Mouse (Mus musculus): ENCODE results near the gene Gm20498. TPM values are rescaled to one million over a fixed set of nuclear protein-coding genes. Genes with fewer than 3 reads are reported as not detected.
A peak's percentile ranks its signal among the peaks of the same experiment; 100 is the strongest.

The Gm20498 gene
- polyA plus RNA-seq, 2 experiments = 19.3 to 30.2 TPM

GRCm38 (mm10) chr12:81332875-81333421 lies 199.8 kb downstream of the Gm20498 start, which contains the start of gene Slc8a3:
TSS of gene Slc8a3 (minus strand) at chr12:81333180.
- peak within 1 kb of the TSS; percentile 65 for H3K4me3 ChIP-seq (replicated peaks; ENCODE audit: low read length)
- H3K9ac ChIP-seq (ENCODE audit: low read depth, low read length, severe bottlenecking) = peak within 1 kb of the TSS; percentile 68
- WGBS = 0% methylated on average over 23 of the region's 47 CpGs
- H3K9me3 ChIP-seq (ENCODE audit: control insufficient read depth, low read length) = no peaks in the 10 kb centered on the region
- 0 out of 2 replicates have a peak, but pooled peaks cover 5% of the 10 kb centered on the region for H3K4me1 ChIP-seq (ENCODE audit: control insufficient read depth, insufficient read depth, low read length)
- ATAC-seq (ENCODE audit: low FRiP score, low read depth) = peak; percentile 58
- no peaks in the 10 kb centered on the region for H3K36me3 ChIP-seq (ENCODE audit: control insufficient read depth, insufficient read depth, low read length)
- TF ChIP-seq POLR2A (IDR thresholded peaks at IDR 0.05; ENCODE audit: borderline replicate concordance, extremely low read depth, insufficient read depth, insufficient read length) = no peak
- peaks cover 17% of the 10 kb centered on the region for H3K27me3 ChIP-seq (ENCODE audit: control insufficient read depth, insufficient read depth, low read length)
- H3K4me2 ChIP-seq (replicated peaks; ENCODE audit: low read depth, low read length, severe bottlenecking) = peak within 1 kb of the TSS; percentile 99
- peak; percentile 11 for DNase-seq (ENCODE audit: low spot score)
- H3K27ac ChIP-seq (replicated peaks; ENCODE audit: low read depth, low read length) = 0 out of 2 replicates have a peak within 1 kb of the TSS, but pooled peaks have one; percentile 33

GRCm38 (mm10) chr12:81331937-81332874 lies 200.5 kb downstream of the Gm20498 start:
- no peaks in the 10 kb centered on the region for H3K9me3 ChIP-seq (ENCODE audit: control insufficient read depth, low read length)
- peak overlapping the region; percentile 99 for H3K4me2 ChIP-seq (replicated peaks; ENCODE audit: low read depth, low read length, severe bottlenecking)
- ATAC-seq (ENCODE audit: low FRiP score, low read depth) (peak; percentile 56; the same call in 1 of the 2 replicates), DNase-seq (ENCODE audit: low spot score) (peak; percentile 52)
- peak overlapping the region; percentile 68 for H3K9ac ChIP-seq (ENCODE audit: low read depth, low read length, severe bottlenecking)
- peaks cover 17% of the 10 kb centered on the region for H3K27me3 ChIP-seq (ENCODE audit: control insufficient read depth, insufficient read depth, low read length)
- 3% methylated on average over 43 of the region's 54 CpGs for WGBS
- H3K4me1 ChIP-seq (ENCODE audit: control insufficient read depth, insufficient read depth, low read length) = 0 out of 2 replicates have a peak, but pooled peaks cover 5% of the 10 kb centered on the region
- no peaks in the 10 kb centered on the region for H3K36me3 ChIP-seq (ENCODE audit: control insufficient read depth, insufficient read depth, low read length)
- H3K4me3 ChIP-seq (replicated peaks; ENCODE audit: low read length) = peak overlapping the region; percentile 65
- 0 out of 2 replicates have a peak overlapping the region, but pooled peaks have one; percentile 33 for H3K27ac ChIP-seq (replicated peaks; ENCODE audit: low read depth, low read length)
- no peak for TF ChIP-seq POLR2A (IDR thresholded peaks at IDR 0.05; ENCODE audit: borderline replicate concordance, extremely low read depth, insufficient read depth, insufficient read length)

GRCm38 (mm10) chr12:81331046-81331638 lies 201.6 kb downstream of the Gm20498 start:
- TF ChIP-seq POLR2A (IDR thresholded peaks at IDR 0.05; ENCODE audit: borderline replicate concordance, extremely low read depth, insufficient read depth, insufficient read length) = no peak
- peak overlapping the region; percentile 68; the same call in 1 of the 2 replicates for H3K9ac ChIP-seq (ENCODE audit: low read depth, low read length, severe bottlenecking)
- H3K4me2 ChIP-seq (replicated peaks; ENCODE audit: low read depth, low read length, severe bottlenecking) = peak overlapping the region; percentile 99
- 0 out of 2 replicates have a peak overlapping the region, but pooled peaks have one; percentile 65 for H3K4me3 ChIP-seq (replicated peaks; ENCODE audit: low read length)
- H3K27me3 ChIP-seq (ENCODE audit: control insufficient read depth, insufficient read depth, low read length) = peaks cover 17% of the 10 kb centered on the region
- no peaks in the 10 kb centered on the region for H3K36me3 ChIP-seq (ENCODE audit: control insufficient read depth, insufficient read depth, low read length)
- 29% methylated on average over 5 of the region's 5 CpGs for WGBS
- no peak overlapping the region for H3K27ac ChIP-seq (replicated peaks; ENCODE audit: low read depth, low read length)
- DNase-seq (ENCODE audit: low spot score) (no peak), ATAC-seq (ENCODE audit: low FRiP score, low read depth) (no peak)
- 0 out of 2 replicates have a peak, but pooled peaks cover 5% of the 10 kb centered on the region for H3K4me1 ChIP-seq (ENCODE audit: control insufficient read depth, insufficient read depth, low read length)
- no peaks in the 10 kb centered on the region for H3K9me3 ChIP-seq (ENCODE audit: control insufficient read depth, low read length)

- no peak for DNase-seq (ENCODE audit: low spot score)
- Histone ChIP-seq H3K36me3 (ENCODE audit: control insufficient read depth, insufficient read depth, low read length) (no peaks in the 10 kb centered on the region), H3K4me1 (ENCODE audit: control insufficient read depth, insufficient read depth, low read length) (no peaks in the 10 kb centered on the region), H3K4me3 (replicated peaks; ENCODE audit: low read length) (no peak overlapping the region), H3K27ac (replicated peaks; ENCODE audit: low read depth, low read length) (no peak overlapping the region), H3K27me3 (ENCODE audit: control insufficient read depth, insufficient read depth, low read length) (no peaks in the 10 kb centered on the region), H3K9ac (ENCODE audit: low read depth, low read length, severe bottlenecking) (no peak overlapping the region), H3K4me2 (replicated peaks; ENCODE audit: low read depth, low read length, severe bottlenecking) (no peak overlapping the region), H3K9me3 (ENCODE audit: control insufficient read depth, low read length) (no peaks in the 10 kb centered on the region)
- WGBS = 79% methylated on average over 3 of the region's 3 CpGs
- no peak for TF ChIP-seq POLR2A (IDR thresholded peaks at IDR 0.05; ENCODE audit: borderline replicate concordance, extremely low read depth, insufficient read depth, insufficient read length)
- ATAC-seq (ENCODE audit: low FRiP score, low read depth) = no peak
Observed at GRCm38 (mm10) chr12:81324991-81325390, 207.7 kb downstream of the Gm20498 start.

- H3K36me3 ChIP-seq (ENCODE audit: control insufficient read depth, insufficient read depth, low read length) = no peaks in the 10 kb centered on the region
- no peaks in the 10 kb centered on the region for H3K27me3 ChIP-seq (ENCODE audit: control insufficient read depth, insufficient read depth, low read length)
- TF ChIP-seq POLR2A (IDR thresholded peaks at IDR 0.05; ENCODE audit: borderline replicate concordance, extremely low read depth, insufficient read depth, insufficient read length) = no peak
- DNase-seq (ENCODE audit: low spot score) (no peak), ATAC-seq (ENCODE audit: low FRiP score, low read depth) (no peak)
- WGBS = 91% methylated on average over 3 of the region's 3 CpGs
- H3K27ac ChIP-seq (replicated peaks; ENCODE audit: low read depth, low read length) = no peak overlapping the region
- no peaks in the 10 kb centered on the region for H3K9me3 ChIP-seq (ENCODE audit: control insufficient read depth, low read length)
- no peaks in the 10 kb centered on the region for H3K4me1 ChIP-seq (ENCODE audit: control insufficient read depth, insufficient read depth, low read length)
- no peak overlapping the region for H3K9ac ChIP-seq (ENCODE audit: low read depth, low read length, severe bottlenecking)
- no peak overlapping the region for H3K4me2 ChIP-seq (replicated peaks; ENCODE audit: low read depth, low read length, severe bottlenecking)
- H3K4me3 ChIP-seq (replicated peaks; ENCODE audit: low read length) = no peak overlapping the region
Observed at GRCm38 (mm10) chr12:81324116-81324515, 208.6 kb downstream of the Gm20498 start.

Data from limb, embryonic 14.5 days (tissue).